Mouse (Mus musculus) intestine, embryonic 16.5 days (tissue): ENCODE data around the gene Rbm4. TPM values are rescaled to one million over a fixed set of nuclear protein-coding genes. Genes with fewer than 3 reads are reported as not detected.
"Not testable (repeated sequence)": the region's sequence is repeated elsewhere in the genome, so short reads cannot be mapped to it uniquely, and the experiment has no call there.

ENCODE experiments used
- ATAC-seq: fragments of 200-750 bp; cut with Nextera tagmentation; 2 replicates; pipeline ENCODE4 v1.8.0; 2017; ENCODE audit warnings: moderate TSS enrichment, moderate library complexity
- H3K27ac ChIP-seq: fragments of 300-500 bp; sonication (generic); 2 replicates; pipeline ENCODE4 v1.5.1; 2014; ENCODE audit warnings: mild to moderate bottlenecking, low read length
- H3K27me3 ChIP-seq: fragments of 300-500 bp; sonication (generic); replicated peaks from 2 replicates; pipeline ENCODE4 v1.6.1; 2014; ENCODE audit warnings: low read length, control low read depth, mixed read lengths; ENCODE audit not compliant: control insufficient read depth, insufficient read depth
- H3K36me3 ChIP-seq: fragments of 300-500 bp; sonication (generic); 2 replicates; pipeline ENCODE4 v1.6.1; 2014; ENCODE audit warnings: low read length, control low read depth; ENCODE audit not compliant: control insufficient read depth, insufficient read depth
- H3K4me1 ChIP-seq: fragments of 300-500 bp; sonication (generic); 2 replicates; pipeline ENCODE4 v1.6.1; 2014; ENCODE audit warnings: low read length, control low read depth, mixed read lengths; ENCODE audit not compliant: control insufficient read depth, insufficient read depth
- H3K4me2 ChIP-seq: fragments of 300-500 bp; sonication (generic); 2 replicates; pipeline ENCODE4 v1.6.1; 2014; ENCODE audit warnings: low read depth, low read length, control low read depth
- H3K4me3 ChIP-seq: fragments of 300-500 bp; sonication (generic); 2 replicates; pipeline ENCODE4 v1.5.1; 2014; ENCODE audit warnings: mild to moderate bottlenecking, low read length
- H3K9ac ChIP-seq: fragments of 300-500 bp; sonication (generic); 2 replicates; pipeline ENCODE4 v1.6.1; 2014; ENCODE audit warnings: low read depth, low read length
- H3K9me3 ChIP-seq: fragments of 300-500 bp; sonication (generic); 2 replicates; pipeline ENCODE4 v1.6.1; 2016; ENCODE audit warnings: low read length, control low read depth; ENCODE audit not compliant: control insufficient read depth
- WGBS: fragments of 180-500 bp; shearing (Covaris S2); extraction: QIAGEN DNeasy Blood & Tissue Kit; methylation state at CpG from one replicate; pipeline ENCODE4 v1.1.7; 2014; 5-methylcytosine and 5-hydroxymethylcytosine counted together
- polyA plus RNA-seq: library from polyadenylated mRNA; unstranded; fragments of >200 nt; fragmentation: Nextera tagmentation; extraction: Ambion mirVana; gene quantifications from 2 replicates; pipeline ENCODE4 v1.2.1, GENCODE M21; 2015

The Rbm4 gene
- polyA plus RNA-seq, 1 experiment from 2014 or later: 49.4 TPM

- H3K36me3 ChIP-seq: 0 out of 2 replicates have a peak, but pooled peaks cover under 1% of the 10 kb centered on the region
- no peak overlapping the region for H3K4me3 ChIP-seq
- H3K27me3 ChIP-seq: no peaks in the 10 kb centered on the region
- 0 out of 2 replicates have a peak, but pooled peaks cover 3% of the 10 kb centered on the region for H3K4me1 ChIP-seq
- ATAC-seq: peak; percentile 90
- H3K4me2 ChIP-seq: no peak overlapping the region
- peak overlapping the region; percentile 58 for H3K27ac ChIP-seq
- 48% methylated on average over 16 of the region's 16 CpGs for WGBS
- peak overlapping the region; percentile 44; the same call in 1 of the 2 replicates for H3K9ac ChIP-seq
- no peaks in the 10 kb centered on the region for H3K9me3 ChIP-seq
Measured at GRCm38 (mm10) chr19:4828444-4829114, 34.9 kb upstream of the Rbm4 start.

GRCm38 (mm10) chr19:4820678-4821303, 27.1 kb upstream of the Rbm4 start:
- Histone ChIP-seq H3K4me3 (no peak overlapping the region), H3K27ac (no peak overlapping the region; the same call in 1 of the 2 replicates), H3K9me3 (no peaks in the 10 kb centered on the region), H3K9ac (no peak overlapping the region), H3K27me3 (no peaks in the 10 kb centered on the region), H3K4me1 (no peaks in the 10 kb centered on the region; the same call in 1 of the 2 replicates), H3K36me3 (0 out of 2 replicates have a peak, but pooled peaks cover 3% of the 10 kb centered on the region), H3K4me2 (no peak overlapping the region)
- peak; percentile 94 for ATAC-seq
- WGBS: 58% methylated on average over 5 of the region's 5 CpGs

GRCm38 (mm10) chr19:4817182-4817835, 23.6 kb upstream of the Rbm4 start:
- ATAC-seq: peak; percentile 80
- Histone ChIP-seq H3K27me3 (no peaks in the 10 kb centered on the region), H3K36me3 (no peaks in the 10 kb centered on the region), H3K27ac (peak overlapping the region; percentile 78), H3K4me3 (no peak overlapping the region), H3K4me2 (no peak overlapping the region), H3K9me3 (no peaks in the 10 kb centered on the region), H3K4me1 (no peaks in the 10 kb centered on the region; the same call in none of the 2 replicates), H3K9ac (no peak overlapping the region)
- WGBS: 13% methylated on average over 1 of the region's 1 CpGs

GRCm38 (mm10) chr19:4813015-4813414, 19.3 kb upstream of the Rbm4 start:
- no peaks in the 10 kb centered on the region for H3K36me3 ChIP-seq
- WGBS: 84% methylated on average over 6 of the region's 6 CpGs
- H3K9me3 ChIP-seq: no peaks in the 10 kb centered on the region
- H3K27me3 ChIP-seq: no peaks in the 10 kb centered on the region
- H3K4me1 ChIP-seq: peaks cover 15% of the 10 kb centered on the region
- no peak overlapping the region for H3K4me2 ChIP-seq
- H3K27ac ChIP-seq: no peak overlapping the region
- no peak overlapping the region for H3K9ac ChIP-seq
- no peak for ATAC-seq
- no peak overlapping the region for H3K4me3 ChIP-seq

GRCm38 (mm10) chr19:4812334-4812949, 18.7 kb upstream of the Rbm4 start:
- peak overlapping the region; percentile 60 for H3K4me2 ChIP-seq
- not testable (repeated sequence) for H3K9me3 ChIP-seq, H3K27me3 ChIP-seq, H3K36me3 ChIP-seq, ATAC-seq
- H3K9ac ChIP-seq: peak overlapping the region; percentile 84
- WGBS: 69% methylated on average over 8 of the region's 8 CpGs
- H3K27ac ChIP-seq: peak overlapping the region; percentile 96
- peak overlapping the region; percentile 96 for H3K4me3 ChIP-seq
- H3K4me1 ChIP-seq: peaks cover 15% of the 10 kb centered on the region

- Histone ChIP-seq H3K9ac (peak overlapping the region; percentile 84), H3K36me3 (no peaks in the 10 kb centered on the region), H3K27ac (peak overlapping the region; percentile 96), H3K4me3 (peak overlapping the region; percentile 96), H3K9me3 (no peaks in the 10 kb centered on the region), H3K27me3 (no peaks in the 10 kb centered on the region), H3K4me1 (peaks cover 20% of the 10 kb centered on the region), H3K4me2 (peak overlapping the region; percentile 60)
- 2% methylated on average over 12 of the region's 12 CpGs for WGBS
- ATAC-seq: no peak
Measured at GRCm38 (mm10) chr19:4811909-4812242, 18.2 kb upstream of the Rbm4 start.

GRCm38 (mm10) chr19:4811063-4811908, 17.6 kb upstream of the Rbm4 start, which contains the start of the genes Gm21992 and Rbm14:
Gm21992 (minus strand) TSS chr19:4811612.
Rbm14 (minus strand) TSS chr19:4811634.
- H3K27ac ChIP-seq: peak within 1 kb of the TSS; percentile 96
- peak; percentile 99 for ATAC-seq
- H3K27me3 ChIP-seq: no peaks in the 10 kb centered on the region
- peak within 1 kb of the TSS; percentile 87 for H3K9ac ChIP-seq
- no peaks in the 10 kb centered on the region for H3K36me3 ChIP-seq
- H3K4me2 ChIP-seq: peak within 1 kb of the TSS; percentile 86
- H3K4me1 ChIP-seq: peaks cover 20% of the 10 kb centered on the region
- under 1% methylated on average over 83 of the region's 83 CpGs for WGBS
- no peaks in the 10 kb centered on the region for H3K9me3 ChIP-seq
- peak within 1 kb of the TSS; percentile 96 for H3K4me3 ChIP-seq

- peak overlapping the region; percentile 87 for H3K9ac ChIP-seq
- no peak for ATAC-seq
- H3K9me3 ChIP-seq: no peaks in the 10 kb centered on the region
- peak overlapping the region; percentile 96 for H3K4me3 ChIP-seq
- peak overlapping the region; percentile 96 for H3K27ac ChIP-seq
- under 1% methylated on average over 17 of the region's 17 CpGs for whole genome bisulfite sequencing
- H3K4me2 ChIP-seq: peak overlapping the region; percentile 86
- H3K4me1 ChIP-seq: peaks cover 20% of the 10 kb centered on the region
- H3K27me3 ChIP-seq: no peaks in the 10 kb centered on the region
- no peaks in the 10 kb centered on the region for H3K36me3 ChIP-seq
Measured at GRCm38 (mm10) chr19:4810746-4811062, 17.0 kb upstream of the Rbm4 start.
